Mouse (Mus musculus) limb, embryonic 15.5 days (tissue): ENCODE results near the gene Olfr1265. TPM values are rescaled to one million over a fixed set of nuclear protein-coding genes. Genes with fewer than 3 reads are reported as not detected.

Source experiments
- ATAC-seq: fragments of 200-750 bp; cut with Nextera tagmentation; 2 replicates; pipeline ENCODE4 v1.8.0; 2017; ENCODE audit warnings: low read depth, moderate TSS enrichment; ENCODE audit not compliant: insufficient number of reproducible peaks, low FRiP score, low TSS enrichment
- H3K27ac ChIP-seq: fragments of 300-500 bp; sonication (generic); 2 replicates; pipeline ENCODE4 v1.5.1; 2015; ENCODE audit warnings: moderate library complexity, mild to moderate bottlenecking, inconsistent platforms
- H3K27me3 ChIP-seq: fragments of 300-500 bp; sonication (generic); 2 replicates; pipeline ENCODE4 v1.6.1; 2015; ENCODE audit warnings: inconsistent platforms
- H3K36me3 ChIP-seq: fragments of 300-500 bp; sonication (generic); 2 replicates; pipeline ENCODE4 v1.6.1; 2015; ENCODE audit warnings: inconsistent platforms
- H3K4me1 ChIP-seq: fragments of 300-500 bp; sonication (generic); 2 replicates; pipeline ENCODE4 v1.6.1; 2015; ENCODE audit warnings: inconsistent platforms
- H3K4me2 ChIP-seq: fragments of 300-500 bp; sonication (generic); 2 replicates; pipeline ENCODE4 v1.6.1; 2015; ENCODE audit warnings: mild to moderate bottlenecking, inconsistent platforms
- H3K4me3 ChIP-seq: fragments of 300-500 bp; sonication (generic); 2 replicates; pipeline ENCODE4 v1.5.1; 2015; ENCODE audit warnings: mild to moderate bottlenecking, inconsistent platforms
- H3K9ac ChIP-seq: fragments of 300-500 bp; sonication (generic); 2 replicates; pipeline ENCODE4 v1.6.1; 2015; ENCODE audit warnings: inconsistent platforms
- H3K9me3 ChIP-seq: fragments of 300-500 bp; sonication (generic); 2 replicates; pipeline ENCODE4 v1.6.1; 2016; ENCODE audit warnings: inconsistent platforms
- WGBS: fragments of 180-500 bp; shearing (Covaris S2); methylation state at CpG from one replicate; pipeline ENCODE4 v1.1.7; 2015; 5-methylcytosine and 5-hydroxymethylcytosine counted together
- polyA plus RNA-seq: library from polyadenylated mRNA; unstranded; fragments of >200 nt; fragmentation: Nextera tagmentation; extraction: Ambion mirVana; gene quantifications from 2 replicates; pipeline ENCODE4 v1.2.1, GENCODE M21; 2015

The Olfr1265 gene
- polyA plus RNA-seq: not detected in 2 replicates

DNA sequence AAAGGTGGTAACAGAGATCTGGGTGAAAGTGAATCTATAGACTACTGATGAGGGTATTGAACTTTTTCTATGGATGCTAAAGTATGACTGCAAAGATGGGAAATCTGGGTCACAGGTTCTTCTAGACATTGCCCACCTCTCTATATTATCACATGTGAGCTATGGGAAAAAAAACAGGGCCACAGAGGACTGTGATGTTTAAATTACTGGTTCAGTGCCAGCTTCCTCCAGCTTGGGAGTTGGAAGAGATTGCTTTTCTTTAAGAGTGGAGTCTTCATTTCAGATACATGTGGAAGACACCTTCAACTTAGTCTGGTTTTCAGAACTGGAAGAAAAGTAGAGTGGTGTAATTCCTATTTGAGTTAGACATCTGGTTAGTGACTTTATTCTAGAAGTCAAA, at the start of gene Olfr1265:
Olfr1265 (plus strand) TSS at position 301 of the 400 bp plus-strand sequence.
- Histone ChIP-seq H3K9me3 (no peaks in the 10 kb centered on the region), H3K4me2 (no peak within 1 kb of the TSS), H3K9ac (no peak within 1 kb of the TSS), H3K27me3 (no peaks in the 10 kb centered on the region), H3K4me3 (no peak within 1 kb of the TSS), H3K4me1 (no peaks in the 10 kb centered on the region), H3K36me3 (no peaks in the 10 kb centered on the region), H3K27ac (no peak within 1 kb of the TSS)
- no peak for ATAC-seq

DNA sequence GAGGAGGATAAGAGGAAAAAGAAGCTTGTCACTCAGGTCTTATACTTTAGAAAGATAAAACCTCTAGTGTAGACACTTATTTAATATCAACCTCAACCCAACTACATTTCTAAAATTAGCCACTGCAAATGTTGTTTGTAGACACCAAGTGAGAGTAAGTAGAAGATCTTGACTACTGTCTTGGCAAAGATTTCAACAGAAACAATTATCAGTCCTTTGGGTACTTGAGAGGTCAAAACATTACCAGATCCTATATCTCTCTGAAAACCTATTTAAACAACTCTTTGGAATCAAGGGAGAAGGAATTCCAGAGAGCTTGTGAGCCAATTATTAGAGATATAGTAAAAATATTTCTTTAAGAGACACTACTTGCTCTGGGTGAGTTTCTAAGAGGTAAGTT, 44.2 kb upstream of the Olfr1265 start, which contains the start of gene Olfr1261:
Olfr1261 (plus strand) TSS at position 301 of the 400 bp plus-strand sequence.
- Histone ChIP-seq H3K27ac (no peak within 1 kb of the TSS), H3K9ac (no peak within 1 kb of the TSS), H3K4me3 (no peak within 1 kb of the TSS), H3K27me3 (no peaks in the 10 kb centered on the region), H3K4me1 (no peaks in the 10 kb centered on the region), H3K4me2 (no peak within 1 kb of the TSS), H3K36me3 (no peaks in the 10 kb centered on the region), H3K9me3 (no peaks in the 10 kb centered on the region)
- no peak for ATAC-seq

DNA sequence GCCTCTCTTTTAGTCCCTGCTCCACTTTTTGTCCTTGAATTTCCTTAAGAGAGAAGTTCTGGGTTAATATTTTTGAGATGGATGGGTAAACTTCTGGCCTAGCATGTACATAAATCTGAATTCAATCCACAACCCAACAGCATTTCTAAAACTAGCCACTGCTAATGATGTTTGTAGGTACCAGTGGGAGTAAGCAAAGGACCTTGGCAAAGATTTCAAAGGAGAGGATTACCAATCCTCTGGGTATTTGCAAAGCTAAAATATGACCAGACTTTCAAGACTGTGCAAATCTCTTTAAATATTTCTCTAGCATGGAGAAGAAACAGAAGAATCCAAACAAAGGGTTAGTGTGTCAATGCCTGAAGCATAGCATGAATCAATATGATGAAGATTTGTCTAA, 35.3 kb upstream of the Olfr1265 start, which contains the start of gene Olfr1262:
Olfr1262 (plus strand) TSS at position 301 of the 400 bp plus-strand sequence.
- no peak within 1 kb of the TSS for H3K4me3 ChIP-seq
- no peaks in the 10 kb centered on the region for H3K27me3 ChIP-seq
- no peak within 1 kb of the TSS for H3K27ac ChIP-seq
- H3K9me3 ChIP-seq: no peaks in the 10 kb centered on the region
- no peak within 1 kb of the TSS for H3K9ac ChIP-seq
- no peaks in the 10 kb centered on the region for H3K4me1 ChIP-seq
- no peaks in the 10 kb centered on the region for H3K36me3 ChIP-seq
- no peak within 1 kb of the TSS for H3K4me2 ChIP-seq
- ATAC-seq: no peak

DNA sequence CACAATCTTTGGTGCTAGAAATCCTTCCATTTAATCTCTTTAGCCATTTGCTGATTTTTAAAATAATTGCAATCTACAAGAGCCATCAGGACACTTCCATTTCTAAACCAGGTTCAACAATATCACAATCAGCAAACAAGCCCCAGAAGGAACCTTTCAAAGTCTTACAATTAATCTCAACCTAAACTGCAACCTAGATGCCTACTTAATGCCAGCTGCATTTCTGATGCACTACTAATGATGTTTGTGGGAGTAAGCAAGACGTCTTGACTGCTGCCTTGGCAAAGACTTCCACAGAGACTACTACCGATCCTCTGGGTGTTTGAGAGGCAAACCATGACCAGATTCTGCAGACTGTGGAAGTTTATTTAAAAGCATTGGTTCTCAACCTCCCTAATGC, 23.3 kb upstream of the Olfr1265 start, which contains the start of gene Olfr1263:
Olfr1263 (plus strand) TSS at position 301 of the 400 bp plus-strand sequence.
- 76% methylated on average over 2 of the region's 2 CpGs for WGBS

DNA sequence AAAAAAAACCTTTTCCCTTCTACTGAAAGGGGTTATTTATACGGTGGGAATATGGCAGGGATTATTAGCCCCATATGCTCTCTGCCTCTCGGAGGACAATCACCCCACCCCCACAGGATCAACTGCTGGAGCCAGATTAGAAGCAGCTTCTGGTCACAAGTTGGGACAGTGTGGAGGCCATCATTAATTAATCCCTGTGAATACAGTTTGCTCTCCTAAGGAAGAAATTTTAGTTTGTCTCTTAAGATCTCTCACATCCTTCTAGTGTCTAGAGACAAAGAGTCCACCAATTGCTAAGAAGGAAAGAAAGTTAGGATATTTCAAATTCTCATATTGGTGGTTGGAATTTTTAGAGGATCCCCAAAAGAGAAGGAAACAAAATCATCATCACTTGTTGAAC, 9.7 kb upstream of the Olfr1265 start, which contains the start of gene Olfr1264:
Olfr1264 (minus strand) TSS at position 101 of the 400 bp plus-strand sequence.
- WGBS: 17% methylated on average over 2 of the region's 2 CpGs
- no peaks in the 10 kb centered on the region for H3K4me1 ChIP-seq
- no peaks in the 10 kb centered on the region for H3K27me3 ChIP-seq
- no peak within 1 kb of the TSS for H3K9ac ChIP-seq
- H3K4me3 ChIP-seq: no peak within 1 kb of the TSS
- no peak for ATAC-seq
- H3K36me3 ChIP-seq: no peaks in the 10 kb centered on the region
- no peak within 1 kb of the TSS for H3K4me2 ChIP-seq
- no peaks in the 10 kb centered on the region for H3K9me3 ChIP-seq
- H3K27ac ChIP-seq: no peak within 1 kb of the TSS

More for the DNA sequence above, 23.3 kb upstream of the Olfr1265 start, which contains the start of gene Olfr1263:
- no peaks in the 10 kb centered on the region for H3K9me3 ChIP-seq
- no peak within 1 kb of the TSS for H3K27ac ChIP-seq
- no peaks in the 10 kb centered on the region for H3K4me1 ChIP-seq
- no peaks in the 10 kb centered on the region for H3K27me3 ChIP-seq
- H3K36me3 ChIP-seq: no peaks in the 10 kb centered on the region
- H3K4me3 ChIP-seq: no peak within 1 kb of the TSS
- H3K9ac ChIP-seq: no peak within 1 kb of the TSS
- no peak within 1 kb of the TSS for H3K4me2 ChIP-seq
- no peak for ATAC-seq

DNA sequence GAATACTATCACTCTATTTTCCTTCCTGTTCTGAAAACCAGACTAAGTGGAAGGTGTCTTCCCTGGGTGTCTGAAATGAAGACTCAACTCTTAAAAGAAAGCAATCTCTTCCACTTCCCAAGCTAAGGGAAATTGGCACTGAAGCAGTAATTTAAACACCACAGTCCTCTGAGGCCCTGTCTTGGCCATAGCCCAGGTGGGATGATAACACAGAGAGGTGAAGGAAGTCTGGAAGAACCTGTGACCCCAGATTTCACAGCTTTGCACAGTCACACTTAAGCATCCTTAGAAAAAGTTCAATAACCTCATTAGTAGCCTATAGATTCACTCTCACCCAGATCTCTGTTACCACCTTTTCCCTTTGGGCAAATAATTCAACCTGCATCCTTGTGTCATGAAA, 28.4 kb downstream of the Olfr1265 start, which contains the start of gene Olfr140:
Olfr140 (minus strand) TSS at position 101 of the 400 bp plus-strand sequence.
- no peak within 1 kb of the TSS for H3K4me2 ChIP-seq
- H3K9me3 ChIP-seq: no peaks in the 10 kb centered on the region
- no peak for ATAC-seq
- H3K27me3 ChIP-seq: no peaks in the 10 kb centered on the region
- no peak within 1 kb of the TSS for H3K9ac ChIP-seq
- H3K4me3 ChIP-seq: no peak within 1 kb of the TSS
- H3K36me3 ChIP-seq: no peaks in the 10 kb centered on the region
- no peaks in the 10 kb centered on the region for H3K4me1 ChIP-seq
- H3K27ac ChIP-seq: no peak within 1 kb of the TSS

DNA sequence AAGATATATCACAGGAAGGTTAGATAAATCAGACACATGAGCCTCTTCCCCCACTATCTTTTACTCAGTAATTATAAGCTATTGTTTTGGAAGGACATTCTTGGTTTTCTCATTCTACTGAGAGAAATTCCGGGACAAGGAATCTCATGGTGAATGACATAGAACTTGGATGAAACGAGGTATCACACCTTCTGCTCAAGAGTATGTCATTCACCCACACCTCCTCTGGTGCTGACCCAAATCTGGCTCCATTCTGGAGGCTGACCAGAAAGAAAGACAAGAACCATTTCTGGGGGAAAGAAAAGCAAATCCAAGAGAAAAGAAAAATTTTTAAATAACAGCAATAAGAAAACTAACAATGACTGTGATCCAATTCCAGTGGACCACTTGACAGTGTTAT, 34.9 kb downstream of the Olfr1265 start:
- no peak overlapping the region for H3K9ac ChIP-seq
- H3K9me3 ChIP-seq: no peaks in the 10 kb centered on the region
- H3K36me3 ChIP-seq: no peaks in the 10 kb centered on the region
- H3K4me1 ChIP-seq: no peaks in the 10 kb centered on the region
- H3K4me3 ChIP-seq: no peak overlapping the region
- H3K27me3 ChIP-seq: no peaks in the 10 kb centered on the region
- 70% methylated on average over 2 of the region's 2 CpGs for WGBS
- H3K4me2 ChIP-seq: no peak overlapping the region
- H3K27ac ChIP-seq: no peak overlapping the region
- ATAC-seq: no peak

Other genes with a start within 250 kb of the Olfr1265 start
- gene Olfr1254, start 241.7 kb upstream of the Olfr1265 start, polyA plus RNA-seq: not detected in 2 replicates
- gene Olfr1255, start 223.3 kb upstream of the Olfr1265 start, polyA plus RNA-seq: not detected in 2 replicates
- gene Olfr1256, start 193.8 kb upstream of the Olfr1265 start, polyA plus RNA-seq: not detected in 2 replicates
- gene Olfr48, start 187.1 kb upstream of the Olfr1265 start, polyA plus RNA-seq: not detected in 2 replicates
- not detected in 2 replicates for gene Olfr1257, start 156.9 kb upstream of the Olfr1265 start, polyA plus RNA-seq
- not detected in 2 replicates for gene Olfr1258, start 108.0 kb upstream of the Olfr1265 start, polyA plus RNA-seq
- not detected in 2 replicates for gene Olfr1259, start 86.7 kb upstream of the Olfr1265 start, polyA plus RNA-seq
- gene Olfr1260, start 61.0 kb upstream of the Olfr1265 start, polyA plus RNA-seq: not detected in 2 replicates
- not detected in 2 replicates for gene Olfr1261, start 44.1 kb upstream of the Olfr1265 start, polyA plus RNA-seq
- gene Olfr1262, start 35.2 kb upstream of the Olfr1265 start, polyA plus RNA-seq: not detected in 2 replicates
- gene Olfr1263, start 23.2 kb upstream of the Olfr1265 start, polyA plus RNA-seq: not detected in 2 replicates
- not detected in 2 replicates for gene Olfr1264, start 9.8 kb upstream of the Olfr1265 start, polyA plus RNA-seq
- gene Olfr140, start 28.3 kb downstream of the Olfr1265 start, polyA plus RNA-seq: not detected in 2 replicates
- gene Olfr1269, start 86.1 kb downstream of the Olfr1265 start, polyA plus RNA-seq: not detected in 2 replicates
- gene Olfr32, start 107.0 kb downstream of the Olfr1265 start, polyA plus RNA-seq: not detected in 2 replicates
- gene Olfr1270, start 117.8 kb downstream of the Olfr1265 start, polyA plus RNA-seq: not detected in 2 replicates
- gene Olfr1506, start 189.2 kb downstream of the Olfr1265 start, polyA plus RNA-seq: not detected in 2 replicates
- not detected in 2 replicates for gene Olfr142, start 222.3 kb downstream of the Olfr1265 start, polyA plus RNA-seq
- gene Olfr1271, start 235.7 kb downstream of the Olfr1265 start, polyA plus RNA-seq: not detected in 2 replicates